ENCODE assay signal across 13 mouse cellular contexts in the genomic region with DNA sequence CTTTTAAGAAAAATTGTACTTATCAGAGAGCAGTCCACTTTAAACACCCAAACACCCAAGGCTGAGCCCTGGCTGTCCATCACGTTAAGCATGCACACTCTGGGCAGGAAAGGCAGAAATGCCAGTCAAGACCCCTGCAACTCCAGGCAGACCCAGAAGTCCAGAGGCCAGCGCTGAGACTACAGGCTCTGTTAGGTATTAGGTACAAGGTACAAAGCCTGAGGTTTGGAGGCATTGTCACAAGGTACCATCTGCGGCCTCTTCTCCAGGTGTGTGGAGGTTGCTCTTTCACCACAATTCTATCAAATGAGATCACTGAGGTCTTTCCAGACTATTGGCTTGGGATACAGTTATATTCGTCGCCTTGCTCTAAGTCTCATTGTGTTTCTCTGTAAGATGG.
"Had no signal": no experiment of that assay in that cellular context is flagged by ENCODE, and none has a peak within 500 bp of the region (broad histone marks: within the 10 kb centered on the region; RNA-seq: fewer than 3 reads in every experiment).

No protein-coding gene starts in this region.

- H3K4me1 ChIP-seq: hindbrain, embryonic 15.5 days; liver, embryonic 15.5 days had no signal

- H3K27ac ChIP-seq: hindbrain, embryonic 15.5 days; liver, embryonic 15.5 days; macrophage; midbrain, embryonic 12.5 days; neural tube, embryonic 13.5 days; stomach, postnatal 0 days had no signal

- H3K27me3 ChIP-seq: hindbrain, embryonic 15.5 days; liver, embryonic 15.5 days; midbrain, embryonic 12.5 days; neural tube, embryonic 13.5 days had no signal

- H3K9me3 ChIP-seq: hindbrain, embryonic 15.5 days; limb, embryonic 10.5 days; liver, embryonic 15.5 days; midbrain, embryonic 12.5 days; neural tube, embryonic 13.5 days had no signal

- DNase-seq: lung, embryonic 14.5 days; lung, postnatal 14 days; right cerebral cortex, adult 18-20 months; right cerebral cortex, postnatal 25 days; thymus, postnatal 4 days had no signal

- H3K36me3 ChIP-seq: hindbrain, embryonic 15.5 days; limb, embryonic 10.5 days; liver, embryonic 15.5 days; midbrain, embryonic 12.5 days; neural tube, embryonic 13.5 days had no signal

- H3K9ac ChIP-seq: hindbrain, embryonic 15.5 days; liver, embryonic 15.5 days; lung, embryonic 14.5 days; midbrain, embryonic 12.5 days; neural tube, embryonic 13.5 days had no signal

- H3K4me2 ChIP-seq: hindbrain, embryonic 15.5 days; liver, embryonic 11.5 days; liver, embryonic 15.5 days; lung, embryonic 14.5 days; midbrain, embryonic 12.5 days; neural tube, embryonic 13.5 days had no signal

- H3K4me3 ChIP-seq: hindbrain, embryonic 15.5 days; limb, embryonic 10.5 days; liver, embryonic 15.5 days; midbrain, embryonic 12.5 days; neural tube, embryonic 13.5 days had no signal
